Mouse (Mus musculus): Measurements from ENCODE around the gene Slc35f4. TPM values are rescaled to one million over a fixed set of nuclear protein-coding genes. Genes with fewer than 3 reads are reported as not detected.
"Not testable (repeated sequence)": the region's sequence is repeated elsewhere in the genome, so short reads cannot be mapped to it uniquely, and the experiment has no call there.

Slc35f4 gene
- polyA plus RNA-seq, 1 experiment from 2014 or later: 1.2 TPM

- DNase-seq (ENCODE audit: low spot score) (no peak), ATAC-seq (ENCODE audit: low FRiP score) (no peak)
- Histone ChIP-seq H3K4me3 (ENCODE audit: low read depth, low read length) (no peak overlapping the region), H3K9ac (ENCODE audit: low read depth, low read length) (no peak overlapping the region), H3K9me3 (ENCODE audit: control insufficient read depth, low read length) (no peaks in the 10 kb centered on the region), H3K36me3 (ENCODE audit: control insufficient read depth, insufficient read depth, low read length) (no peaks in the 10 kb centered on the region), H3K27ac (ENCODE audit: low read depth, low read length) (no peak overlapping the region), H3K4me1 (replicated peaks; ENCODE audit: control insufficient read depth, insufficient read depth, low read length) (no peaks in the 10 kb centered on the region), H3K27me3 (ENCODE audit: control insufficient read depth, insufficient read depth, low read length) (no peaks in the 10 kb centered on the region), H3K4me2 (replicated peaks; ENCODE audit: low read depth, low read length) (no peak overlapping the region)
- WGBS: 82% methylated on average over 6 of the region's 6 CpGs
Measured at GRCm38 (mm10) chr14:49278880-49279279, 247.0 kb downstream of the Slc35f4 start.

- not testable (repeated sequence) for H3K4me3 ChIP-seq (ENCODE audit: low read depth, low read length); DNase-seq (ENCODE audit: low spot score); H3K4me1 ChIP-seq (replicated peaks; ENCODE audit: control insufficient read depth, insufficient read depth, low read length); H3K4me2 ChIP-seq (replicated peaks; ENCODE audit: low read depth, low read length); H3K36me3 ChIP-seq (ENCODE audit: control insufficient read depth, insufficient read depth, low read length); H3K27ac ChIP-seq (ENCODE audit: low read depth, low read length); H3K9me3 ChIP-seq (ENCODE audit: control insufficient read depth, low read length); H3K27me3 ChIP-seq (ENCODE audit: control insufficient read depth, insufficient read depth, low read length); H3K9ac ChIP-seq (ENCODE audit: low read depth, low read length); ATAC-seq (ENCODE audit: low FRiP score)
- WGBS: 92% methylated on average over 9 of the region's 9 CpGs
Measured at GRCm38 (mm10) chr14:49278479-49278878, 247.4 kb downstream of the Slc35f4 start.

- 66% methylated on average over 3 of the region's 3 CpGs for WGBS
- Histone ChIP-seq H3K27ac (ENCODE audit: low read depth, low read length) (no peak overlapping the region), H3K36me3 (ENCODE audit: control insufficient read depth, insufficient read depth, low read length) (no peaks in the 10 kb centered on the region), H3K4me1 (replicated peaks; ENCODE audit: control insufficient read depth, insufficient read depth, low read length) (no peaks in the 10 kb centered on the region), H3K9ac (ENCODE audit: low read depth, low read length) (no peak overlapping the region), H3K4me3 (ENCODE audit: low read depth, low read length) (no peak overlapping the region), H3K27me3 (ENCODE audit: control insufficient read depth, insufficient read depth, low read length) (no peaks in the 10 kb centered on the region), H3K9me3 (ENCODE audit: control insufficient read depth, low read length) (no peaks in the 10 kb centered on the region), H3K4me2 (replicated peaks; ENCODE audit: low read depth, low read length) (no peak overlapping the region)
- DNase-seq (ENCODE audit: low spot score) (no peak), ATAC-seq (ENCODE audit: low FRiP score) (no peak)
Measured at GRCm38 (mm10) chr14:49277642-49278041, 248.2 kb downstream of the Slc35f4 start.

GRCm38 (mm10) chr14:49275376-49275775 is 250.5 kb downstream of the Slc35f4 start:
- 41% methylated on average over 2 of the region's 2 CpGs for WGBS
- Histone ChIP-seq H3K27ac (ENCODE audit: low read depth, low read length) (no peak overlapping the region), H3K4me1 (replicated peaks; ENCODE audit: control insufficient read depth, insufficient read depth, low read length) (no peaks in the 10 kb centered on the region), H3K4me3 (ENCODE audit: low read depth, low read length) (no peak overlapping the region), H3K4me2 (replicated peaks; ENCODE audit: low read depth, low read length) (no peak overlapping the region), H3K36me3 (ENCODE audit: control insufficient read depth, insufficient read depth, low read length) (no peaks in the 10 kb centered on the region), H3K9me3 (ENCODE audit: control insufficient read depth, low read length) (no peaks in the 10 kb centered on the region), H3K9ac (ENCODE audit: low read depth, low read length) (no peak overlapping the region), H3K27me3 (ENCODE audit: control insufficient read depth, insufficient read depth, low read length) (no peaks in the 10 kb centered on the region)
- ATAC-seq (ENCODE audit: low FRiP score): no peak
- DNase-seq (ENCODE audit: low spot score): no peak

- Histone ChIP-seq H3K27ac (ENCODE audit: low read depth, low read length) (no peak overlapping the region), H3K4me3 (ENCODE audit: low read depth, low read length) (no peak overlapping the region), H3K4me1 (replicated peaks; ENCODE audit: control insufficient read depth, insufficient read depth, low read length) (no peaks in the 10 kb centered on the region), H3K9ac (ENCODE audit: low read depth, low read length) (no peak overlapping the region), H3K36me3 (ENCODE audit: control insufficient read depth, insufficient read depth, low read length) (no peaks in the 10 kb centered on the region), H3K27me3 (ENCODE audit: control insufficient read depth, insufficient read depth, low read length) (no peaks in the 10 kb centered on the region), H3K4me2 (replicated peaks; ENCODE audit: low read depth, low read length) (no peak overlapping the region), H3K9me3 (ENCODE audit: control insufficient read depth, low read length) (no peaks in the 10 kb centered on the region)
- ATAC-seq (ENCODE audit: low FRiP score) (no peak), DNase-seq (ENCODE audit: low spot score) (no peak)
- WGBS: 87% methylated on average over 5 of the region's 5 CpGs
Measured at GRCm38 (mm10) chr14:49265286-49266002, 260.4 kb downstream of the Slc35f4 start.

All from hindbrain, embryonic 11.5 days (tissue).